Mouse (Mus musculus) 416B (cell line): ENCODE measurements around the gene Hspg2.
"Not testable (repeated sequence)": the region's sequence is repeated elsewhere in the genome, so short reads cannot be mapped to it uniquely, and the experiment has no call there.

ENCODE experiments used
- DNase-seq: peaks from one replicate; pipeline ENCODE4 v3.0.0; 2011; ENCODE audit warnings: low read depth

Gene Hspg2

DNA sequence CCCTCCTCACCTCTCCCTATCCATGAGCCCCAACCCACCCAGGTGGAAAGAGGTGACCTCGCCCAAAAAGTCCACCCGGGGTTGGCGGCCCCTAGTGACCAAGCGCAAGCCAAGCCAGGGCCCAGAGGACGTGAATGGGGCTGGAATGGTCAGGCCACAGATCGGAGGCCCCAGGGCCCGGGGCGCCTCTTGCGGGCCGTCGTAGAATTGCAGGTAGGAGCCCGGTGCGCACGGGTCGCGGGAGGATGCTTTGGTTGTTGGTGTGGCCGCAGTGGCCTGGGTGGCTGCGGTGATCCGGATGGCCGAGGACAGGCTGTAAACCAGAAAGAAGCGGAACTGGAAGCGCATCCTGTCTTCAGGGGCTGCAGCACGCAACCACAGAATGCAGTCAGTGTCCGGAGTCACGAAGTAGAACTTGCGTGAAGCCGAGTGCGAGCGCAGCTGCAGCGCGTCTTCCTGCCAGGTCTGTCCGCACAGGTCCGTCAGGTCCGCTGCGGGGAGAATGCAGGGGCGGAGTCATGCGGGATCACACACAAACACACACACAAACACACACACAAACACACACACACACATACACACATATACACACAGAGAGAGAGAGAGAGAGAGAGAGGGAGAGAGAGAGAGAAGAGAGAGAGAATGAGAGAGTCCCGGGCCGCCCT lies 109.7 kb downstream of the Hspg2 start:
- no peak for DNase-seq

DNA sequence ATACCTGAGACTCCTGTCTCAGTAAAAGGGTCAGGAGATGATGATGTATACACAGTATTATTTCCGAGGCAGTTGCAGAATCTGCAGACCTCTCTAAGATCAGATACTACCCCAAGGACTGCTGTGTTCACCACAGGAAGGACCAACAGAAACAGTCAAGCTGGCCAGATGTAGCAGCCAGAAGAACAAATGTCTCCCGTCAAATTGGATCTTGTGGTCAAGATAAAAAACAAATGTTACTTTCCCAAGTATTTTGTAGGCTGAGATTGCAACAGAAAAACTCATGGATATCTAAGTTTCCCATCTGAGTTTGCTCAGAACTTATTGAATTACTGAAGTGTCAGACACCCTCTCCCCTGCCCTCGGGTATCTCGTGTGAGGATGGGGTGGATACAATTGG lies 111.2 kb downstream of the Hspg2 start:
- DNase-seq = no peak

DNA sequence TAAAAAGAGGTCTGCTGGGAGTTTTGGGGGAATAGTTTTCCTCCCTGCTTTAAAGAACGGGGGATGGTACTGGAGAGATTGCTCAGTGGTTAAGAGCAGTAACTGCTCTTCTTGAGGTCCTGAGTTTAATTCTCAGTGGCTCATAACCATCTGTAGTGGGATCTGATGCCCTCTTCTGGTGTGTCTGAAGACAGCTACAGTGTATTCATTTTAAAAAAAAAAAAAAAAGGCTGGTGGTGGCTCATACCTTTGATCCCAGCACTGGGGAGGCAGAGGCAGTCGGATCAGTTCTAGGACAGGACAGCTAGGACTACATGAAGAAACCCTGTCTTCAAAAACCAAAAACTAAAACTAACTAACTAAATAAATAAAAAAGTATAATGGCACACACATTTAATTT lies 111.7 kb downstream of the Hspg2 start:
- no peak for DNase-seq

DNA sequence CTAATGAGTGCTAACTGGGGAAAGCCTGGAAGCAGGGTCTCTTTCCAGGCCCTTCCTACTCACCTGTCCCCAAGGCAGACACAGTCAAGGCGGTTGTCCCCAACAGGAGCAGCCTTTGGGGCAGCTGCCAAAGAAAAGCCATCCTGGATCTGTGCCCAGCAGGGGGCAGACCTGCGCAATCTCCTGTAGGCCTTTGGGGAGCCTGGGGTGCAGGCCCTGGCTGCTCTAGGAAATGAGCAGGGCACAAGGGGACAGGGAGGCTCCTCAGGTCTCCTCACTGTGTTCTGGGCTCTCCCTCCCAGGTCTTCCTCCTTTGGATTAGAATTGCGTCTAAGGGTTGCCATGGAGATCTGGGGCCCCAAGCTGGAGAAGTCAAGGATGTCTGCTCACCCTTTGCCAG lies 113.2 kb downstream of the Hspg2 start:
- DNase-seq = peak; percentile 11

DNA sequence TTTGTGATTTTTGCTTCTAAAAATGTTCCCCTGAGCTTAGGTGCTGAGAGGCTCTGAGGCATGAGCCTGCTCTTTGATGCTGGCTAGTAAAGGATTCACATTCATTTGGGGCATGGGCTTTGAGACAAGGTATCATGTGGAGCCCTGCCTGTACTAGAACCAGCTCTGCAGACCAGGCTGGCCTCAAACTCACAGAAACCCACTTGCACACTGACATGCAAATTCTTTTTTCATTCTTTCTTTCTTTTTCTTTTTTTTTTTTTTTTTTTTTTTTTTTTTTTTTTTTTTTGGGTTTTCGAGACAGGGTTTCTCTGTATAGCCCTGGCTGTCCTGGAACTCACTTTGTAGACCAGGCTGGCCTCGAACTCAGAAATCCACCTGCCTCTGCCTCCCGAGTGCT lies 120.5 kb downstream of the Hspg2 start:
- DNase-seq = not testable (repeated sequence)

DNA sequence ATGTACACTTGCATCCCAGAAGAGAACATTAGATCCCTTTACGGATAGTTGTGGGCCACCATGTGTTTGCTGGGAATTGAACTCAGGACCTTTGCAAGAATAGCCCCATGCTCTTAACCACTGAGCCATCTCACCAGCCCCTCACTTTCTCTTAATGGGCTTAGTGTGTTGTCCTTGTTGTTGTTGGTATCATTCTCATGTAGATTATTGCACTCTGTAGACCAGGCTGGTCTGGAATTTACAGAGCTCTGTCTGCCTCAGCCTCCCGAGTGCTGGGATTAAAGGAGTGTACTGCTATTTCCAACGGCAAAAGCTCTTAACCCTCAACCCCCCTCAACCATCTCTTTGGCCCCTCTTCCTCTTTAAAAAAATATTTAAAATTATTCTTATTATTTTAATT lies 121.0 kb downstream of the Hspg2 start:
- DNase-seq = no peak

DNA sequence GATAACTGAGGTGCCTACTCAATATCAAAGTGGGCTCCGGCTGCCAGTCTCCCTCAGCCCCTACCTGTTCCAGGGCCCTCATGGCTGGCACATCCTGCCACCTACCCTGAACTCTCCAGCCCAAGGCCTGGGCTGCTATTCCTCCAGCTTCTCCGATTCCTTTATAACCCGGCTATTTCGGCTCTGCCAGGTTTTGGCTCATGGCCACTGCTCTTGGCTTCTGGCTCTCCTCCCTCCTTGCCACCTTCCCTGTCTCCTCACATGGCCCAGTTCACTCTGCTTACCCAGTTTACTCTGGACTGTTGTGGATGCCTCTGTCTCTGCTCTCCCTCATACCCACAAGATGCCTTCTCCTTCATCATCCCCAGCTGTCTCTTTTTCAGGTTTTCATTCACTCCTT lies 122.4 kb downstream of the Hspg2 start:
- DNase-seq = no peak

DNA sequence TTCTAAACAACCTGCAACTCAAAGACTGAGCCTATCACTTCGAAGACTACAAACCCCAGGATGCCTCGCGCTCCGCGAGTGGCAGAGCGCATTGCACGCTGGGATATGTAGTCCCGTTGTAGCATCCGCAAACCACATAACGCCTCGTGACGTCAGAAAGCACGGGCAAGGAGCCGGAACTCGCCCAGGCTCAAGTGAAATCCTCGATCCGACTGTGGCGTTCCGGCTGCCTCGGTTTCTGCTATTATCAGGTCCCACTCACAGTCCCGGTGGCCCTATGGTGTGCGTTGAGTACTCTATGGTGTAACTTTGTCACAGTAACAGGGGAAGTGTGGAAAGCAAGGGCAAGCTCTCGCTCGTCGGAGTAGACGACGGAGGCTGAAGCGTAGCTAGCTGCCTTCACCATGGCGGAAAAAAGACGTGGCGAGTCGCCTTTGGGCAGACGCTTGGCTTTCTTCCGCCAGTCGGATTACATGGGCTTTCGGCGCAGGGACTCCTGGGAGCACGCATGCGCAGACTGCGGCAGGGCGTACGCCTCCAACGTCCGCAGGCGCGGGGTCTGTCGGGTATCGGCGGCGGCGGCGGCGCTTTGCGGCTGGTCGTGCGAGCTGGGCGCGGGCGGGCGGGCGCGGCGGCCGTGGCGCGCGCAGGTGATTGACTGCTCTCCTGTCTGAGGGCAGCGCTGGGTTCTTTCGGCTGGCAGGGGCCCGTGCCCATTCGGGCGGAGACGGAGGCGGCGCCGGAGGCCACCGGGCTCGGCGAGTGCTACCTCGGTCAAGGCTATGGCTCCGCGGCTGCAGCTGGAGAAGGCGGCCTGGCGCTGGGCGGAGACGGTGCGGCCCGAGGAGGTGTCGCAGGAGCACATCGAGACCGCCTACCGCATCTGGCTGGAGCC lies 125.3 kb downstream of the Hspg2 start, which contains the start of gene Usp48:
TSS of gene Usp48 (plus strand) at position 155 of the 895 bp plus-strand sequence.
- peak; percentile 99 for DNase-seq

DNA sequence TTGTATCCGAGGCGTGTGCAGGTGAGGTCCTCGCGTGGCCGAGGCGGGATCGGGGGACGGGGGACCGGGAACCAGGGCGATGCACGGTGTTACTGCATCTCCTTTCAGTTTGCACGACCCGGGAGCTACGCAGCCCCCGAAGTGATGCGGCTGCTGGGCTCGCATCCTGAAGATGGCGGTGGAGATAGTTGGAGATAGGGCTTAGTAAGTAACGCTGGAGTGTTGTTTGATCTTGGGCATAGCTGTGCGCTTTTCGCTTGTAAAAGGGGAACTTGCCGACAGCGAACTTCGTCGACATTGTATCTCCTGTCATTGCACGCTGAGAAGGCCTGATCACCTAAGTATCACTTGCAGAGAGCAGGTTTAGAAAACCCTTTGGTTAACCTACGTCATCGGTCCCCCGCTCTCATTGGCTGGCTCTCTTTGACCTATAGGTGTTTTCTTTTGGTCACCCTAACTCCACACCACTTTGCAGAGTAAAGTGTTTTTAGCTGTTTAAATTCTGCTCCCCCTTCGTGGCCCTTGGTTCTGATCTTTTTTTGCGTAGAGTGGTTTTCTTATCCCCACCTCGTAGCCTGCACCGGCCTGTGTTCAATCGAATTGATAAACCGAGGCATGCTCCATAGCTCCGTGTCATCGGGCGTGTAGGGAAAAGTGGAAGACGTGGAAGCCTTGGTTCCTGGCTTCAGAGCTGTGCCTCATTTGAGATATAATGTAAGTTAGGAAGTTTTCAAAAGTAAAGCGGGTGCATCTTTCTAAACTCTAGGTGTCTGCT lies 126.1 kb downstream of the Hspg2 start:
- DNase-seq = peak; percentile 80

DNA sequence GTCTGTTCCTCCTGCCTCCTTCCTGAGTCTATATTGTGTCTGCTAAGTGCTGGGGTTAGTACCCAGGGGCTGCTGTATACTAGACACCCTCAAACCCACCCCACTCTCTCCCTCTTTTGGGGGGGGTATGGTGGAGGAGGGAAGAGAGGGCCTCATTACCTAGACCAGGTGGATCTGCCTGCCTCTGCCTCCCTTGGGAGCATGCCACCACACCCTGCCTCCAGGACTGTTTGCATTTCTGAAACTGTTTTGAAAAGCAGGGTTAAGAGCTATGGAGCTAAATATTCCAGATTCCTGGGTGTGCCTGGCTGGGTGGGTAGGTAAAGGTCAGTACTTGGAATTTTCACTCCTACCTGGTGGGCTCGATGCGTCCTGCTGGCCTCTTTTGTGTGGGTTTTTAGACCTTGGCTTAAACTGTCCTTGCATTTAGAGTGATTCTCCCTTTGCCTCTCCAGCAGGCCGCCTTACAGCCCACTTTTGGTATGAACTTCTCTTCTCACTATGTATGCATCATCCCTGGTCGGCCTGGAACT lies 128.6 kb downstream of the Hspg2 start:
- DNase-seq = no peak

DNA sequence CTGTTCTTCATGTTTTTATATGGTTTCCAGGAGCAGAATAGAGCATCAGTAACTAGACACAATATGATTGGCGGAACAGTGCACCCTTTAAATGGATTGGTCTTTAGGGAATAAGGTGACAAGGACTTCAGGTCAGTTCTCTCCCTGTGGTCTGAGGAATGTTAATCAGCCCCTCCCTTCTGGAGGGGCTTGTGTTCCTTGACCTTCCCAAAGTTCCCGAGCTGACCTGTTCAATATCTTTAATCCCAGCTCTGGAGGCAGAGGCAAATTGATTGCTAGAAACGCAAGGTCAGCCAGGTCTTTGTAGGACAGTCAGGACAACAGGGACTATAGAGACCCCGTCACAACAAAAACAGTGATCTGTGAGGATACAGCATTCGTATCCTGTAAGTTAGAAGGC lies 130.0 kb downstream of the Hspg2 start:
- DNase-seq = no peak

DNA sequence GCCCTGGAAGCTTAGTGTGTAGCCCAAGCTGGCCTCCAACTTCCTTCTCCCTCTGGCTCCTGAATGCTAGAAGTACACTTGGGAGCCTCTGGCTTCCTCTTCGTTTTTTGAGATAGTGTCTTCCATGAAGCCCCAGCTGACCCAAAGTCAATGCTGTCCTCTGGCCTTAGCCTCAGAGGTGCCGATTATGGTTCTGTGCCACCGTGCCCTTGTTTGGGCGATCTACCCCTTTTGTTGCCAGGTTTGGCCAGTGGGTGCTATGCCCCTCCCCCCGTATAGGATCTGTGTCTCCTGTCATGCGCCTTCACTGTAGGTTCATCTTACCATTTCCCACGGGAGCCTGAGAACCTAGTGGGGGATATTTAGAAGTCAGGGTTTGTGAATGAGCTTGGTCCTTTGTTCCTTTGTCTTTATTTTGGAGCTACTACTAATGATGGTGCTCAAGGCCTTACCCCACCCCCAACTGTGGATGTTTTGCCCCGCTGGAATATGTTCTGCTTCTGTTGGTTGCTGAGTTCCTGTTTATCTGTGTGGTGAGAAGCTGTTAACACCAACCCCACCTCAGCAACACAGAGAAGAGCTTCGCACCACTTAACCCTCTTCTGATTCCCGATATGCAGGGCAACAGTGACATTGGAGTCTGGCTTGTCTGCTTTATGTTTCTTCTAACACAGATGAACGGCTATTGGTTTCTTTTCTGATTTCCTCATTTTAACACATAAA lies 135.0 kb downstream of the Hspg2 start:
- peak; percentile 17 for DNase-seq

DNA sequence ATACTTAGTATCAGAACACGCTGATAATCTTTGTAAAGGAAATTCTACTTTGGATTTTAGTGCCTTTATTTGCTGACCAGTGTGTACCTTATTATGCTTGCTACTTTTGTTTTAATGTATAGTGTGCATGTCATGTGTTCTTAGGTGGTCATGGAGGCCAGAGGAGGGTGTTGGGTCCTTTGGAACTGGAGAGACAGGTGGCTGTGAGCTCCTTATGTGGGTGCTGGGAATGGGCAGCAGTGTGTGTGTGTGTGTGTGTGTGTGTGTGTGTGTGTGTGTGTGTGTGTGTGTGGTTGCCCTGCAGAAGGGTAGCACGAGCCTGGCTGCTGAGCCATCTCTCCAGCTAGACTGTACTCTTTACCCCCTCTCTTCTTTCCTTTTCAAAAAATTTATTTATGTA lies 138.5 kb downstream of the Hspg2 start:
- DNase-seq = no peak

DNA sequence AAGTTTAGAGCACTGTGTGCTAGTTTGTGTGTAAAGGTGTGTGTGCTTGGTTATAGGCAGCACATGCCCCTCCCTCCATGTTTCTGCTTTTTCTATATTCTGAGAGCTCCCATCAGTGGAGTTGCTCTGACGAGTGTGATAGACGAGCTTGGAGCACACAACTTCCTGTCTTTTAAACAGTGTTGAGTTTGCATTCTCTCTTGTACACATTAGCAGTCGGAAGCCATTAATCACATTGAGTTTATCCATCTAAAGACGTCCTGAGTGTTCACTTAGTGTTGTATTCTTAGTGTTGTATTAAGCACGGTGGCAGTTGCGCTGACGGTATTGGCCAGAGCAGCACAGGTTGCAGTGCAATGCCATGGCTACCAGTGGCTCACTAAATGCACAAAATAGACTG lies 140.7 kb downstream of the Hspg2 start:
- DNase-seq = no peak

DNA sequence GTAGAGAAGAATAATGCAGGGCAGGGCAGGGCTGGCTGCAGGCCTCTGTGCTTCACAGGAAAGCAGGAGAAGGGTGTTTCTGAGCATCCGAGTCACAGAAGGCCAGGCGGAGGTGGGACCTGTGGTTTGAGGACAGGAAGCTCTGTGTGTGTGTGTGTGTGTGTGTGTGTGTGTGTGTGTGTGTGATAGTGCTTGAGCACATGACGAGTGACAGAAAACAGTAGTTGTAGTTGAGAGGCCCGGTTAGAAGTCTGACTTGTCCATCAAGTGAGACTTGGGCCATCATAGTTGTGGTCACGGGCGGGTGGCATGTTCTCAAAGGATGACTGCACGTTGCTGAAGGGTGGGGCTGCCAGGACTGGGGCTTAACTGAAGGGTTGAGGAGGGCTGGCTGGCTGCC lies 141.1 kb downstream of the Hspg2 start:
- DNase-seq = peak; percentile 97

DNA sequence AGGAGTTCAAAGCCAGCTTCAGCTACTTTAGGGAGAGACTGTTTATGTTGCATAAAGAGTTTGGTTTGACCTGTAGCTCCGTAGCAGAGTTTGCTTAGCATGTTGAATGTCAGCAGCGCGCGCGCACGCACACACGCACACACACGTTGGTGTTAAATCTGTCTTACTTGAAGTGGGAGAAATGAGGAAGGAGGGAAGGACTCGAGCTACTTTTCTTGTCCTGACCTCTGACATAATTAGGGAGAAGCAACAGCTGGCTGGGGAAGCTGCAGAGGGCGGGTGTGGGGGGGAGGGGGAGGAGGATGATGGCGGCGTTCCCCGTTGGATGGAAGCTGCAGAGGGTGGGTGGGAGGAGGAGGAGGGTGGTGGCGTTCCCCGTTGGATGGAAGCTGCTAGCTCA lies 141.7 kb downstream of the Hspg2 start:
- no peak for DNase-seq
